Mouse (Mus musculus) urinary bladder, postnatal 10 days (tissue): ENCODE measurements around the gene Fam168a.

ENCODE experiments used
- DNase-seq: peaks from one replicate; pipeline ENCODE4 v3.0.0; 2022; ENCODE audit warnings: low spot score

The Fam168a gene

DNA sequence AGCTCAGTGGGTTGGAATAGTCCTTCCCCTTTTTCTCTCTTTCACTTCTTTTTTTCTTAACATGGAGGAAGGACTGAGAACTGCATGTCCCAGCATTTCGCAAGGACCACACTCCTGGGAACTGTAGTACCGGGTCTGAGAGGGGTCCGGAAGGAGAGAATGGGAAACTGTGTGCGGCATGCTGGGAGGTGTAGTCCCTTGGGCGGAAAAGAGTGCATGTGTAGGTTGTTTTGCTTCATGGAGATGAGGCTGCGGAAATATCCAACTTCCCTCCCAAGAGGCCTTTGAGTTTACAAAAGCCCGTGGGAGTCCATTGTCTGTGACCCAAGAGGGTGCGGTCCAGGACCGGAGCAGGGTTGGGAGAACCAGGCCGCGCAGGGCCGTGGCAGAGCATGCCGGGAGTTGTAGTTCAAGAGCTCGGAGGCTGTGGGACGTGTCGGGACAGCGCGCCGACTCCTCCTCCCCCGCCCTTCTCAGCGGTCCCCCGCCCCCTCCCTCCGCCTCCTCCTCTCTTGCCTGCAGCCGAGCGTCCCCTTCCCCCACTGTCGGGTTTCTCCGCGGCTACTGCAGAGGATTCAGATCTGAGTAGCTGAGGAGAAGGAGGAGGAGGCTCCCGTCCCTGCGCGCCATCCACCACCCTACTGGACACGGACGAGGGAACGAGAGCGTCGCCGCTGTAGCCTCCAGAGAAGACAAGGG lies at the start of gene Fam168a:
Gene Fam168a (plus strand): TSS at position 493 of the 699 bp plus-strand sequence.
- DNase-seq, result peak; percentile 85

DNA sequence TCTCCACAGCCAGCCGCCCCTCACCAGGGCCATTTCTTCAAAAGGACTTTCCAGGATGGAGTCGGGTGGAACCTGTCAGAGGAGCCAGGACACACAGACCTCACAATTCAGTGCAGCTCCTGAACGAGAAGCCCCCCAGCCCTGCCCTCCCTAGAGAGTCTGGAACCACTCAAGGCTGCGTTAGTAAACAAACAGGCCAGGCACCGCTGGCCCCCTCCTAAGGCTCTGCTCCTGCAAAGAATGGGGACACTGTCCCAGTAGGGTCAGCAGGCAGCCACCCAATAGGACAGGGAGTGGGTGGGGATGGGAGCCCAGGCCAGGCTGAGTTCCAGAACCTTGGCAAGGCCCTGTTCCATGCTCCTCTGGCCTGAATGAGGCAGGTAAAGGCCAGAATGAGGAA lies 49.7 kb upstream of the Fam168a start:
- no peak for DNase-seq

DNA sequence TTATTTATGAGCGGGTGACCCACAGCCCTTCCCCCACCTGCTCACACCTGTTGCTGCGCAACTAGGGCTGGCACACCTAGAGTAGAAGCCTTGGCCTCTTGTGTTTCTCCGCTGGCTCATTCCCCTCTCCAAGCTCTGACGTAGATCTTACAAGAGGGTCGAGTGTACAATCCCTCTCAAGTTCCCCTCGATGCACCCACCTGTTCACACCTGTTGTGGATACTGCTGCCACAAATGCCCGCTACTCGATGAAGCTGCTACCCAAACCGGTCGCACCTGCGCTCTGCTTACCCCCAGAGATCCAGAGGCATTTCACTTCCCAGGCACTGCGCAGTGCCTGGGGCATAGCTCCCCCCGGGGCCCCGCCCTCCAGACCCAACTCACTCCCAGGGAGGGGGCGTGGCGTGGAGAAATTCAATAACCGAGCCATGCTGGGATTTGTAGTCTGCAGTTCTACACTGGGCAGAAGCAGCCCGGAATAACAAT lies 48.3 kb upstream of the Fam168a start:
- DNase-seq, result no peak

GRCm38 (mm10) chr7:100661264-100661663 lies 45.2 kb upstream of the Fam168a start:
- no peak for DNase-seq

DNA sequence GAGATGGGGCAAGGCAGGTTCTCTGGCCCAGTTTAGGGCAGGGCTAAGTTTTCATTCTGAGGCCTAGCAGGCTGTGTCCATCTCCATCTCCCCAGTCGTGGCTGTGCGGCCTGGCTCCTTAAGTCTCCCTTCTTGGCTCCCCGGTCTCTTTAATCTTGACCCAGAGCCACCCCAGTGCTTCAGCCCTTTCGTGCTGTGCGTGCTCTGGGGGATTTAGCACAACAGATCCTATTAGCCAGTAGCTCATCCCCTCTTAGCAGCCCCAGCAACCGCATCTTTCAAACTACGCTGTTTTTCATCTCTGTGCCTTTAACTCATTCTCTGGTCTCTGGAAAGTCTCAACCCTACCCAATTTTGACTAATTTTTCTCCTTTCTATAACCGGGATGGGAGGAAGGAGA lies 44.2 kb upstream of the Fam168a start, which contains the start of gene Plekhb1:
Gene Plekhb1 (minus strand): TSS at position 184 of the 400 bp plus-strand sequence.
- DNase-seq, result no peak

DNA sequence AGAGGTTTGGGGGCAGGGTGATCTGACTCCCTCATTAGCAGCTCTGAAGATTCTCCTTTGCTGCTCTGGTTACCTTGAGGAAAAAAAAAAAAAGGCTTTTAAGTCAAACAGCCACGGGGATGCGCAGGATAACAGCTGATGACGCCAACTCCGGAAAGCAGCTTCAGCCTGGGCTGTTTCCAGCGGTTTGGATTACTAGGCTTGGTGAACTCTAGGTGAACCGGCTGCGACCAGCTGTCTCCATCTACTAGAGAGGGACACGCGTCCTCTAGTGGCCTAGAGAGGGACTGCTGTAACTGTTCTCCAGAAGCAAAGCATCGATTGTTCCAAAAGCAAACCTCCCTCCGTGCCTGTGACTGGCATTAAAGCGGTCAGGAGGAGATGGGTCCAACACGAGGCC lies 43.2 kb upstream of the Fam168a start:
- peak; percentile 71 for DNase-seq

GRCm38 (mm10) chr7:100663729-100664304 lies 42.6 kb upstream of the Fam168a start:
- DNase-seq, result no peak

- no peak for DNase-seq
Observed at GRCm38 (mm10) chr7:100670646-100671045, 35.8 kb upstream of the Fam168a start.

DNA sequence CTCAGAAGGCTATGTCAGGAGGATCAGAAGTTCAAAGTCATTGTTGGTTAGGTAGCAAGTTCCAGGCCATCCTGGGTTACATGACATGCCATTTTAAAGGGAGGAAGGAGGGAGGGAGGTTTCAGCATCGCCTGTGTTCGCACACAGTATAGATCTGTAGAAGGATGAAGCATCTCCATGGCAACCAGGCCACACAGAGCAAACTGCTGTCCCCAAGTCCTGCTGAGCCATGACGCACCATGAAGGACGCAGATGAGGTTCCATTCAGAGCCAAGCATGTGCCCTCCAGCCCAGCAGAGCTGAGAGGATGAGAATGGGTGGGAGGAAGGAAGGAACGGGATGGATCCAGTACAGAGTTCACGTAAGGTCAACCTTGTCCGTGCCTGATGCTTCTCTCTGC lies 33.0 kb upstream of the Fam168a start:
- DNase-seq, result no peak

DNA sequence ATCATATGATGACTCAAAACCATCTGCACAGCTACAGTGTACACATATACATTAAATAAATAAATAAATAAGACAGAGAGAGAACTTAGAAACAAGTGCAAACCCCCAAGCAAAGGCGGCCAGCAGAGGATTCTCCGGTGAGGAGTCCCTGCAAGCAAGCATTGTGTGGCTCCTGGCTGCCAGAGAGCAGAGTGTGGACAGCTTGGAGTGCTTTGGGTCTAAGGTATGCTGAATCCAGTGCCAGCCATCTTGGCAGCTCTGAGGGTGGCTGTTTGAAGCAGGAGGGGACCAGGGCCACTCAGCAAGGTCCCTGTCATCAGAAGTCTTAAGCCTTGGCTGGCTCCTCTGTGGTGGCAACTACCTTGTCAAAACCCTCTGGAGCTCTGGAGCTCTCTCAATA lies 31.5 kb upstream of the Fam168a start:
- no peak for DNase-seq

- DNase-seq, result no peak
Observed at GRCm38 (mm10) chr7:100678052-100678451, 28.4 kb upstream of the Fam168a start.

DNA sequence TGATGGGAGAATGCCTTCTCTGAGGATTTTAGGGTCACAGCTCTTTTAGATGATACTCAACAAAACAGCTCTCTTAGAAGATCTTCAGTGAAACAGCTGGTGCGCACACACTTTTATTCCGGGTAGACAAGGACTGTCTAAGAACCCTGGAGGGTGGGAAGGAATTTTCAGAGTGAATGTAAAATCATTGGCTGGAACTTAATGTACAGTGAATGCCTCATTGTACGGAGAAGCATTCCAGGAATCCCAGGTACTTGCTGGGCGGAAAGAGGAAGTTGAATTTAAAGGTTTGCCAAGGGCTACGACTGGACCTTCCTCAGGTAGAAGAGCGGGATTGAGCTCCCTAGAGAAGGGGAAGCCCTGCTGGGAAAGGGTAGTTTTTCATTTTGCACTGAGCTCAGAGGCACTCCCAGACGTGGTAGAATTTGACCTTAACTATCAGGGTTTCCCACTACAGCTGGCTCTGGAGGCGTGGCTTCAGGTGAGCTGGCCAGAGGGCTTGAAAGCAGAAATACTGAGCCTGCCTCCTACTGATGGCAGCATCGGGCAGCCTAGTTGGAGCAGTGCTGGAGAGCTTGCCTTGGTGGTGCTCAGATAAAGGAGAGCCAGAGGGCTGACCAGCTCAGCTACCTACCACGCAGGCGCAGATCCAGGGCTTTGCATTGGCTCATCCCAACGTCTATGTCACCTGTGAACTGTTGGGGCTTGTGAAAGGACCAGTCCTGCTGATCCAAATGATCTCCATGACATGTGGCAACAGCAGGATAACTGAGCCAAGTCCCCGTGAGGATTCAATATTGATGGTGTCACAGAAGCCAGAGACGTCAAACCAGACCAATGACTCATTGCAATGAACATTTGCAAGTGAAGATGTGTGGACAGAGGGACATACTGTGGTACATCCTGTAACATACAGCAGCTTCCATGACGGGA lies 27.2 kb upstream of the Fam168a start:
- no peak for DNase-seq

DNA sequence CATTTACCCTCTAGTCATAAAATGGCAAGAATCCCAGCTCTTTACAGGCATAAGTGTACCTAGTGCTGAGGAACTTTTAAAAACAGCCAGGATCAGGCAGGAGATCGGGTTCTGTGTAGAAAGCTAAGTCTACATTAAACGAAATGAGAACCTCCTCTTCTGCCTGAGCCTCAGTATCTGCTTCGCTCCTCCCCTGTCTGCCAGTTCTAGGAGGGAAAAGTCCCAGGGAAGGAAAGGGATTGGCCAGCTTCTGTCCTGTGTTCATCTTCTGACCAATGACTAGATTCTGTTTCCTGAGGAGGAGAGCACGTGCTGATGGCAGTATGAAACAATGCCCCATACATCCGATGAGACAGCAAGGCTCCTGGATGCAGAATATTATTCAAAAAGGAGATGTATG lies 25.3 kb upstream of the Fam168a start:
- no peak for DNase-seq

GRCm38 (mm10) chr7:100683241-100683640 lies 23.2 kb upstream of the Fam168a start:
- no peak for DNase-seq

GRCm38 (mm10) chr7:100684081-100684480 lies 22.4 kb upstream of the Fam168a start:
- no peak for DNase-seq

DNA sequence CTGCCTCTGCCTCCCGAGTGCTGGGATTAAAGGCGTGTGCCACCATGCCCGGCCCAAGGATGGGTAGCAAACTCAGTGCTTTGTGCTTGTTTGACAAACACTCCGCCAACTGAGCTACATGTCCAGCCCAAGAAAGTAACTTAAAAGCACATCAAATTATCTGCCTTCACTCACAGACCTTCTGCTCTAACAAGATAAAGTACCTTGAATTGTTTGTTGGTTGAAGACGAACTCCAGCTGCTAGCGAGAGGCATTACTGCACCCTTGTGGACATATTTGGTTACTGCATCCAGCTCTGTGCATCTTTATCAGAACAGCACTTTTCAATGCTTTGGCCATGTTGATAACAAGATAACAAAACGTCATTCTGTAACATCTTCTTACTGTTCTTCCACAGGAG lies 21.9 kb upstream of the Fam168a start:
- DNase-seq, result no peak

DNA sequence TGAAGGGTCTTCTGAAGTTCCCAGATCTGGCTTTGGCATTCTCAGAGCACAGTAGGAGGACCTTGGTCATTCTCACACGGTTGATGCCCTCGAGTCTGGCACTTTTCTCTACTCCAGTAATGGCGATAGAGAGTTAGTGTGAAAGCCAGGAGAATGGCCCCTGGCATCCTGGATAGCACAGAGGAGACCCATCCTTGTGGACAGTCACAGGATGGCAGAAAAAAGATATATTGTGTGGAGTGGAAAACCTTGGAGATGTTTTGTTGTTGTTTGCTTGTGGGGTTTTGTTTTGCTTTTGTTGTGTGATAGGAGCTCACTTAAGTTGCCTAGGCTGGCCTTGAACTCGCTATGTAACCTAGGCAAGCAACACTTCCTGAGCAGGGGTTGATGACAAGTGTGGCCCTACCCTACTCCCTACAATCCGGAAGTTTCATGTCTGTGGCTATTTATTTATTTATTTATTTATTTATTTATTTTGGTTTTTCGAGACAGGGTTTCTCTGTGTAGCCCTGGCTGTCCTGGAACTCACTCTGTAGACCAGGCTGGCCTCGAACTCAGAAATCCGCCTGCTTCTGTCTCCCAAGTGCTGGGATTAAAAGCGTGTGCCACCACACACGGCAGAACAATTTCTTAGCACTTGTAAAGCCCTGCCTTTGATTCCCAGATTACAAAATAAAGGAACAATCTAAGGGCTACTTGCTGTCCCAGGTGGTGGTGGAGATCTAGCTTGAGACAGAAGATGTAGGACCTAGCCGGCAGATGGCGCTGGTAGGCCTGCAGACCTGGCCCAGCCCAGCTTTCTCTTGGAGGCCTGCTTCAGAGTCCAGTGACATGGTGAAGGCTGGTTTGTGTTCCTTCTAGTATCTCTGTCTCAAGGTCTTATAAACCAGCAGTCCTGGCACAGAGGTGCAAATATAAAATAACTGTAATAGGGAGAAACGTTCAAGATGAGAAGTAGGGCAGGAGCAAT lies 21.1 kb upstream of the Fam168a start:
- DNase-seq, result no peak

- DNase-seq, result no peak
Observed at GRCm38 (mm10) chr7:100688471-100688870, 18.0 kb upstream of the Fam168a start.

GRCm38 (mm10) chr7:100693199-100693598 lies 13.2 kb upstream of the Fam168a start:
- no peak for DNase-seq

DNA sequence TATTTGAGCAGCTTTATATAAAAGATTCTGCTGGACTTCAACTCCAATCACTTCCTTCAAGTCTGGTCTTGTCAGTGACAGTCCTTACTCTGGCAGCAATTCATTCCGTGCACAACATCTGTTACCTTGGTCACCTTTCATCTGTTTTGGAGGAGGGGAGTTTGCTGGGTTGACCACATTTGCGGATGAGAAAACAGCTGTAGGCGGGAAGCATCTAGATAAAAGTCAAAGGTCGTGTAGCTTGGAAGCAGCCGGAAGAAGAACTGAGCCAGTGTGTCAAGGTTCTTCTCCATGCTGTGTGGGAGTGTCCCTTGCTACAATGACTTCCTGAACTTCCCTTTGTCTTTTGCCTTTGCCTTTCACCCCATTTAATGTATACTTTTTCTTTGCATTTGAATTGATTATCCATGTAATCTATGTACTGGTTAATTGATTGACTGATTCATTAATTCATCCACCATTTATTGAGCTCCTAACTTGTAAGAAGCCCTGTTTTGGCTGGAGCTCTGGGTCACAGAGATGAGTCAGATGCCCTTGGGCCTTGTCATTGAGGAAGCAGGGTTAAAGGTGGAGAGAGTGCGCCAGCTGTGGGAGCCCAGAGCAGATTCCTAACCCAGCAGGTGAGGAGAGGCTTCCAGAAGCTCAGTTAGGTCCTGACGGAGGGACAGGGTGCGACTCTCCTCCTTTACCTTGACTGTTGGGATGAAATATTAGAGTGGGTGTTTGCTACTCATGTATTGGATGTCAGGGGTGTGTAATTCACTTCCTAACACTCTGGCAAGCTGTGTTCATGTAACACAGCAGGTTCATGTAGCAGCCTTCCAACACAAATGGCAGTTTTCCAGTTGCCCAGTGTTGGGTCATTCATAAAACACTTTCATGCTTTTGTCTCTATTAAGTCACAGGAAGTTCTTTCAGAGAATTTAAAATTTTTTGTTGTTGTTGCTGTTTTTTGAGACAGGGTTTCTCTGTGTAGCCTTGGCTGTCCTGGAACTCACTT lies 6.4 kb upstream of the Fam168a start:
- DNase-seq, result no peak
